Mouse (Mus musculus) heart, embryonic 14.5 days (tissue): ENCODE data around the gene Rpn1. TPM values are rescaled to one million over a fixed set of nuclear protein-coding genes. Genes with fewer than 3 reads are reported as not detected.

Experiments used
- ATAC-seq: fragments of 200-750 bp; cut with Nextera tagmentation; 2 replicates; pipeline ENCODE4 v1.8.0; 2017; ENCODE audit warnings: low read depth, moderate TSS enrichment; ENCODE audit not compliant: insufficient number of reproducible peaks, insufficient read depth, low FRiP score
- H3K27ac ChIP-seq, 2 experiments: fragments of 200-500 bp in 1 of 2; fragments of 300-500 bp in 1 of 2; sonication (generic) in 1 of 2; replicated peaks in 1 of 2; 2 replicates each; pipeline ENCODE4 v1.5.1; 2012 to 2014; ENCODE audit warnings: low read depth in 2 of 2, low read length in 2 of 2, control low read depth in 1 of 2, mild to moderate bottlenecking in 1 of 2, mixed read lengths in 1 of 2; ENCODE audit not compliant: control insufficient read depth in 1 of 2, insufficient read depth in 1 of 2
- H3K27me3 ChIP-seq: fragments of 300-500 bp; sonication (generic); 2 replicates; pipeline ENCODE4 v1.6.1; 2014; ENCODE audit warnings: mild to moderate bottlenecking, low read length, control low read depth; ENCODE audit not compliant: control insufficient read depth, insufficient read depth
- H3K36me3 ChIP-seq: fragments of 300-500 bp; sonication (generic); 2 replicates; pipeline ENCODE4 v1.6.1; 2014; ENCODE audit warnings: mild to moderate bottlenecking, control low read depth, low read length, mixed read lengths; ENCODE audit not compliant: control insufficient read depth, insufficient read depth
- H3K4me1 ChIP-seq, 2 experiments: fragments of 200-500 bp in 1 of 2; fragments of 300-500 bp in 1 of 2; sonication (generic) in 1 of 2; 2 replicates each; pipeline ENCODE4 v1.6.1; 2012 to 2014; ENCODE audit warnings: low read length in 2 of 2, control low read depth in 1 of 2, mixed read lengths in 1 of 2; ENCODE audit not compliant: control insufficient read depth in 2 of 2, insufficient read depth in 2 of 2
- H3K4me2 ChIP-seq: fragments of 300-500 bp; sonication (generic); 2 replicates; pipeline ENCODE4 v1.6.1; 2014; ENCODE audit warnings: mild to moderate bottlenecking, low read length
- H3K4me3 ChIP-seq, 2 experiments: fragments of 200-500 bp in 1 of 2; fragments of 300-500 bp in 1 of 2; sonication (generic) in 1 of 2; 2 replicates each; pipeline ENCODE4 v1.5.1; 2012 to 2014; ENCODE audit warnings: low read length in 2 of 2, mild to moderate bottlenecking in 2 of 2, control low read depth in 1 of 2, low read depth in 1 of 2, moderate library complexity in 1 of 2; ENCODE audit not compliant: control insufficient read depth in 1 of 2, insufficient read depth in 1 of 2
- H3K9ac ChIP-seq: fragments of 300-500 bp; sonication (generic); 2 replicates; pipeline ENCODE4 v1.6.1; 2014; ENCODE audit warnings: mild to moderate bottlenecking, low read length
- H3K9me3 ChIP-seq: fragments of 300-500 bp; sonication (generic); 2 replicates; pipeline ENCODE4 v1.6.1; 2016; ENCODE audit warnings: low read length, control low read depth; ENCODE audit not compliant: control insufficient read depth
- WGBS: fragments of 180-500 bp; shearing (Covaris S2); extraction: QIAGEN DNeasy Blood & Tissue Kit; methylation state at CpG from one replicate; pipeline ENCODE4 v1.1.7; 2014; 5-methylcytosine and 5-hydroxymethylcytosine counted together
- polyA plus RNA-seq: library from polyadenylated mRNA; unstranded; fragments of >200 nt; fragmentation: Nextera tagmentation; extraction: Ambion mirVana; gene quantifications from 2 replicates; pipeline ENCODE4 v1.2.1, GENCODE M21; 2014

Rpn1 gene
- polyA plus RNA-seq: 179 and 180 TPM in 2 replicates

- Histone ChIP-seq H3K9ac (peak within 1 kb of the TSS; percentile 90), H3K27me3 (0 out of 2 replicates have a peak, but pooled peaks cover 6% of the 10 kb centered on the region), H3K4me2 (peak within 1 kb of the TSS; percentile 82), H3K4me1 (peaks cover 2 to 18% of the 10 kb centered on the region in 2 experiments), H3K36me3 (peaks cover 13% of the 10 kb centered on the region), H3K27ac (peak within 1 kb of the TSS; percentile 40 to 58; a peak in 3 of 4 replicates), H3K4me3 (peak within 1 kb of the TSS; percentile 86 to 100), H3K9me3 (no peaks in the 10 kb centered on the region)
- WGBS: under 1% methylated on average over 68 of the region's 71 CpGs
- ATAC-seq: peak; percentile 93
Measured at GRCm38 (mm10) chr6:88084278-88085151, at the start of gene Rpn1. Gene Rpn1 (plus strand): TSS chr6:88084482.

DNA sequence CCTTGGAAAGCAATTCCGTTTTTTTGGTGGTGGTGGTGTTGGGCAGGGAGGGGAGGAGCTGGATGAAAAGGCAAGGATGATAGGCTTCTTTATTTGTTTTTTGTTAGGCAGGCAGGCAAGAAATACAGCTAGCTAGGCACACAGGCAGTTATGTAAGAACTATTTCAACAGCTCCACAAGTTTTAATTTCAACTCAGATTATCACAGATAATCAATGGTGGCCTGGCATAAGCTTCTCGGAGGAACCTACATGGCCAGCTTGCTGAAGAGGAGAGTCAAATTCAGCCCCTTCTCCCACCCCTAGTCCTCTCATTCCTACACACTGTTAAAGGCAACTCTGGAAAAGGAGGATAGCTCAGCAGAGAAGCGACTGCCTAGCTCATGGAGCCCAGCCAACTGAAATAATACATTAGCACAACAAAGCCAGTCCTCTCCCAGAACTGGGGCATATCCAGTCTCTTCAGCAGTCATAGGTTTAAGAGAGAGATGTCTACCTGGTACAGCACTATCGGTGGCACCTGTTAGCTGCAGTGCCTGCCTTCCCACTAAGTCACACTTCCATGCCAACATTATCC, 46.7 kb upstream of the Rpn1 start:
- H3K27me3 ChIP-seq: no peaks in the 10 kb centered on the region
- H3K36me3 ChIP-seq: peaks cover 21% of the 10 kb centered on the region
- no peak overlapping the region for H3K4me2 ChIP-seq
- H3K27ac ChIP-seq: no peak overlapping the region
- H3K4me3 ChIP-seq: no peak overlapping the region
- no peak overlapping the region for H3K9ac ChIP-seq
- 84% methylated on average over 4 of the region's 4 CpGs for WGBS
- peaks cover 8 to 22% of the 10 kb centered on the region in 2 experiments for H3K4me1 ChIP-seq
- ATAC-seq: no peak
- no peaks in the 10 kb centered on the region for H3K9me3 ChIP-seq

- H3K4me2 ChIP-seq: no peak overlapping the region
- ATAC-seq: no peak
- H3K27ac ChIP-seq: no peak overlapping the region
- H3K36me3 ChIP-seq: peaks cover 21% of the 10 kb centered on the region
- H3K4me1 ChIP-seq: peaks cover 14 to 40% of the 10 kb centered on the region in 2 experiments
- H3K4me3 ChIP-seq: no peak overlapping the region
- H3K27me3 ChIP-seq: no peaks in the 10 kb centered on the region
- no peak overlapping the region for H3K9ac ChIP-seq
- H3K9me3 ChIP-seq: no peaks in the 10 kb centered on the region
- 94% methylated on average over 4 of the region's 4 CpGs for WGBS
Measured at GRCm38 (mm10) chr6:88039426-88039825, 44.9 kb upstream of the Rpn1 start.

DNA sequence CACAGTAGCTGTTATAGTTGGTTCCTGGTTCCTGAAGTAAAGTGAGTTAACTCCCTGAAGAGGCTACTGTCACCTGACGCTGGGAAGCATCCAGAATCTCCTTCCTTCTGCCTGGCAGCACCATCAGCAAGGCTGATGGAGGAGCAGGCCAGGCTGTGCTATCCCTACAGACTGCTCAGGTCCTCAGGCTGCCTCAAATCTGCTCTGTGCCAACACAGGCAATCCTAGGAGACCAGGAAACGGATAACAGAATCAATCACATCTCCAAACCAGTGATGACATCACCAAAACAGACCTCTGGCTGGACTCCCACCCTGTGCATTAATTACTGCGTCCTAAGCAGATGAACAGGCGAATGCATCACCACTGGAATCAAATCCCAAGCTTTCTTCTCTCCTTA, 43.1 kb upstream of the Rpn1 start:
- no peak for ATAC-seq
- H3K36me3 ChIP-seq: peaks cover 21% of the 10 kb centered on the region
- peaks cover 14 to 41% of the 10 kb centered on the region in 2 experiments for H3K4me1 ChIP-seq
- H3K27me3 ChIP-seq: no peaks in the 10 kb centered on the region
- peak overlapping the region; percentile 74 to 84 for H3K27ac ChIP-seq
- WGBS: 34% methylated on average over 4 of the region's 4 CpGs
- H3K4me2 ChIP-seq: peak overlapping the region; percentile 53
- H3K9me3 ChIP-seq: no peaks in the 10 kb centered on the region
- peak overlapping the region; percentile 48 for H3K9ac ChIP-seq
- H3K4me3 ChIP-seq: no peak overlapping the region

DNA sequence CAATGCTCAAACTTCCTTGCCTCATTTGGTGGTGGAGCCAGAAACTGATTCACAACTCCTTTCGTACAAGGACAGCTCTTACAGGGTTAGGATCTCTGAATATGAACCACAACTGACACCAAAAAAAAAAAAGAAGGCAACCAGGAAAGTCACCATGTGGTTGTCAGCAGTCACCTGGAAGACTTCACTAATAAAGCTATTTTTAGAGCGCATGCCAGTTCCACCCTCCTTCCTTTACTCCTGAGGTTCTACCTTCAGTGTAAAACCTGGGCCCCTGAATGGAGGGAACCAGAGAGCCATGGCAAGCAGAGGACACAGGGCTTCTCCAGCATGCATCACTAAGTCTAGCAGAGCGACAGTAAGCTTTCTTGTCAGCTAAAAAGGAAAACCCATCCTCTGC, 41.9 kb upstream of the Rpn1 start:
- no peak for ATAC-seq
- H3K9ac ChIP-seq: peak overlapping the region; percentile 48; the same call in 1 of the 2 replicates
- H3K27me3 ChIP-seq: no peaks in the 10 kb centered on the region
- peak overlapping the region; percentile 41 to 74 for H3K27ac ChIP-seq
- 52% methylated on average over 3 of the region's 3 CpGs for WGBS
- H3K4me2 ChIP-seq: peak overlapping the region; percentile 80
- no peak overlapping the region for H3K4me3 ChIP-seq
- H3K36me3 ChIP-seq: peaks cover 18% of the 10 kb centered on the region
- H3K4me1 ChIP-seq: peaks cover 14 to 40% of the 10 kb centered on the region in 2 experiments
- no peaks in the 10 kb centered on the region for H3K9me3 ChIP-seq

DNA sequence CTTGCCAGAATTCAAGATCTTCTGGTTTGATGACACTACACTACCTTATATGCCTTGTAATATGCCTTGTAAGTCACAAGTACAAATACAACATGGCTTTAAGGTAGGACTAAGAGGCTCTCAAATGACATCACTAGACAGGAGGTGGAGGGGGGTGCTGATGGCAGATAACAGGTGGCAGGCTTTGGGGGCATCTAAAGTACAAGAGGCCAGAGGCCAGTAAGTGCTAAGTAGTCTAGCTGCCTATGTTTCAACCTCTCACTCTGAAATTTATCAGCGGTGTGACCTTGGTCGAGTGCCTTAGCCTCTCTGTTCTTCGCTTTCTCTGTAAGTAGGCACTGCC, 40.1 kb upstream of the Rpn1 start:
- H3K27me3 ChIP-seq: no peaks in the 10 kb centered on the region
- H3K4me3 ChIP-seq: peak overlapping the region; percentile 80 to 92
- WGBS: 2% methylated on average over 3 of the region's 3 CpGs
- H3K9ac ChIP-seq: peak overlapping the region; percentile 98
- peak overlapping the region; percentile 80 for H3K4me2 ChIP-seq
- H3K36me3 ChIP-seq: peaks cover 8% of the 10 kb centered on the region
- no peaks in the 10 kb centered on the region for H3K9me3 ChIP-seq
- ATAC-seq: no peak
- peaks cover 14 to 35% of the 10 kb centered on the region in 2 experiments for H3K4me1 ChIP-seq
- H3K27ac ChIP-seq: peak overlapping the region; percentile 79 to 91

DNA sequence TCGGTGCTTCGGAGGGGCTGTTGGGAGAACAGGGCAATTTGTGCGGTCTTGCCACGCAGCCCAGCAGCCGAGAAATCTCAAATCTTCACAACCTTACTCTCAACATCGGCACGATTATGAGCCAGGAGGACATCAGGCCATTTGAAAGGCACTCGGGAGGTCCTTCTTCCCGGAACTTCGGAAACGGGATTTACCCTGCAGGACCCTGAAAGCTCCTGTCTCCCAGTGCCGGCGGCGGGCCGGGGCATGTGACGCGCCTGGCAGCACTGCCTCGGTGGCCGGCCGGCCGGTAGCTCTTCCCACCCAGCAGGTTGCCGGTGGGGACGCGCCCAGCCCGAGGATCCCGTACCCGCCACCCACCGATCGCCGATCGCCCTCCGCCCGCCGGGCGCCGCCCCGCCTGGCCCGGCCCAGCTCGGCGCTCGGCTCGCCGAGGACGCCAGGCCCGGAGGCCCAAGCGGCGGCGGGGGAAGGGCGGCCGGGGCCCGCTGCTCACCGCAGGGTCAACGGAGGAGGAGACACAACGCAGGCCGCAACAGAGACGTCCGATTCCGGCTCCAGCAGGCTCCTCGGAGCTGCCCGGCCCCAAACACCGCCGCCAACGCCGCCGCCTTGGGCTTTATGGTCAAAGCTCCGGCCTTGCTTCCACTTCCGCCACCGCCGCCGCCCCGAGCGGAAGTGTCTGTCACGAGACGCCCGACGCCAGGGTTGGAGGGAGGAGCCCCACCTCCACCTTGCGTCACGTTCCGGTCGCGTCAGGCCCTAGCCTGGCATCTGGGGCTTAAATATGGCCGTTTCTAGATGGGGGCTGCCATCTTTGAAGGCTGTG, 39.5 kb upstream of the Rpn1 start, which contains the start of gene Rab7:
Gene Rab7 (minus strand): TSS at position 694 of the 829 bp plus-strand sequence.
- peak; percentile 97 for ATAC-seq
- Histone ChIP-seq H3K36me3 (peaks cover 2% of the 10 kb centered on the region; the same call in 1 of the 2 replicates), H3K4me2 (peak within 1 kb of the TSS; percentile 80), H3K9ac (peak within 1 kb of the TSS; percentile 98), H3K4me3 (peak within 1 kb of the TSS; percentile 80 to 92), H3K9me3 (no peaks in the 10 kb centered on the region), H3K27ac (peak within 1 kb of the TSS; percentile 79 to 91), H3K4me1 (peaks cover 14 to 35% of the 10 kb centered on the region in 2 experiments), H3K27me3 (no peaks in the 10 kb centered on the region)
- under 1% methylated on average over 64 of the region's 82 CpGs for WGBS
